Mouse (Mus musculus) forebrain, embryonic 12.5 days (tissue): ENCODE results near the gene Rnf39. TPM values are rescaled to one million over a fixed set of nuclear protein-coding genes. Genes with fewer than 3 reads are reported as not detected.

Source experiments
- ATAC-seq: fragments of 200-750 bp; cut with Nextera tagmentation; 2 replicates; pipeline ENCODE4 v1.8.0; 2017; ENCODE audit warnings: moderate TSS enrichment; ENCODE audit not compliant: low FRiP score
- H3K27ac ChIP-seq: fragments of 300-500 bp; sonication (generic); 2 replicates; pipeline ENCODE4 v1.5.1; 2016; ENCODE audit warnings: mild to moderate bottlenecking
- H3K27me3 ChIP-seq: fragments of 300-500 bp; sonication (generic); 2 replicates; pipeline ENCODE4 v1.6.1; 2016; ENCODE audit warnings: mild to moderate bottlenecking
- H3K36me3 ChIP-seq: fragments of 300-500 bp; sonication (generic); replicated peaks from 2 replicates; pipeline ENCODE4 v1.6.1; 2016; ENCODE audit warnings: mild to moderate bottlenecking
- H3K4me1 ChIP-seq: fragments of 300-500 bp; sonication (generic); 2 replicates; pipeline ENCODE4 v1.6.1; 2016
- H3K4me2 ChIP-seq: fragments of 300-500 bp; sonication (generic); 2 replicates; pipeline ENCODE4 v1.6.1; 2016; ENCODE audit warnings: mild to moderate bottlenecking, moderate library complexity
- H3K4me3 ChIP-seq: fragments of 300-500 bp; sonication (generic); replicated peaks from 2 replicates; pipeline ENCODE4 v1.5.1; 2016; ENCODE audit warnings: mild to moderate bottlenecking
- H3K9ac ChIP-seq: fragments of 300-500 bp; sonication (generic); 2 replicates; pipeline ENCODE4 v1.6.1; 2016; ENCODE audit warnings: mild to moderate bottlenecking
- H3K9me3 ChIP-seq: fragments of 300-500 bp; sonication (generic); 2 replicates; pipeline ENCODE4 v1.6.1; 2016
- WGBS: fragments of 180-500 bp; shearing (Covaris S2); methylation state at CpG from one replicate; pipeline ENCODE4 v1.1.7; 2016; 5-methylcytosine and 5-hydroxymethylcytosine counted together
- polyA plus RNA-seq: library from polyadenylated mRNA; unstranded; fragments of >200 nt; fragmentation: Nextera tagmentation; extraction: Ambion mirVana; gene quantifications from 2 replicates; pipeline ENCODE4 v1.2.1, GENCODE M21; 2016

The Rnf39 gene
- polyA plus RNA-seq, result 0.47 TPM in 1 of 2 replicates, not detected in the other

- peaks cover 74% of the 10 kb centered on the region for H3K27me3 ChIP-seq
- peak within 1 kb of the TSS; percentile 49; the same call in 1 of the 2 replicates for H3K9ac ChIP-seq
- H3K4me3 ChIP-seq, result peak within 1 kb of the TSS; percentile 40
- ATAC-seq, result no peak
- H3K9me3 ChIP-seq, result no peaks in the 10 kb centered on the region
- H3K36me3 ChIP-seq, result no peaks in the 10 kb centered on the region
- peaks cover 29% of the 10 kb centered on the region for H3K4me1 ChIP-seq
- WGBS, result 2% methylated on average over 59 of the region's 59 CpGs
- H3K27ac ChIP-seq, result no peak within 1 kb of the TSS
- H3K4me2 ChIP-seq, result peak within 1 kb of the TSS; percentile 61
Measured at GRCm38 (mm10) chr17:36942791-36943471, at the start of gene Rnf39. TSS of gene Rnf39 (plus strand) at chr17:36942918.

GRCm38 (mm10) chr17:36893387-36893786 lies 49.3 kb upstream of the Rnf39 start:
- Histone ChIP-seq H3K27me3 (0 out of 2 replicates have a peak, but pooled peaks cover 5% of the 10 kb centered on the region), H3K9me3 (no peaks in the 10 kb centered on the region), H3K27ac (no peak overlapping the region), H3K4me1 (no peaks in the 10 kb centered on the region), H3K36me3 (no peaks in the 10 kb centered on the region), H3K9ac (no peak overlapping the region), H3K4me3 (no peak overlapping the region), H3K4me2 (no peak overlapping the region)
- 83% methylated on average over 5 of the region's 5 CpGs for WGBS
- ATAC-seq, result no peak

GRCm38 (mm10) chr17:36896583-36896982 lies 46.1 kb upstream of the Rnf39 start:
- WGBS, result 88% methylated on average over 1 of the region's 1 CpGs
- H3K27ac ChIP-seq, result no peak overlapping the region
- no peak for ATAC-seq

GRCm38 (mm10) chr17:36897065-36897464 lies 45.7 kb upstream of the Rnf39 start:
- H3K4me2 ChIP-seq, result no peak overlapping the region
- H3K27ac ChIP-seq, result no peak overlapping the region
- no peak overlapping the region for H3K4me3 ChIP-seq
- no peaks in the 10 kb centered on the region for H3K9me3 ChIP-seq
- no peak for ATAC-seq
- H3K27me3 ChIP-seq, result no peaks in the 10 kb centered on the region
- H3K36me3 ChIP-seq, result no peaks in the 10 kb centered on the region
- H3K4me1 ChIP-seq, result no peaks in the 10 kb centered on the region
- no peak overlapping the region for H3K9ac ChIP-seq

More at GRCm38 (mm10) chr17:36896583-36896982, 46.1 kb upstream of the Rnf39 start:
- H3K9me3 ChIP-seq, result no peaks in the 10 kb centered on the region
- H3K4me1 ChIP-seq, result no peaks in the 10 kb centered on the region
- H3K27me3 ChIP-seq, result no peaks in the 10 kb centered on the region
- no peak overlapping the region for H3K4me2 ChIP-seq
- H3K9ac ChIP-seq, result no peak overlapping the region
- no peaks in the 10 kb centered on the region for H3K36me3 ChIP-seq
- H3K4me3 ChIP-seq, result no peak overlapping the region

GRCm38 (mm10) chr17:36897552-36898205 lies 45.0 kb upstream of the Rnf39 start, which contains the start of gene Trim31:
TSS of gene Trim31 (plus strand) at chr17:36898118.
- Histone ChIP-seq H3K36me3 (no peaks in the 10 kb centered on the region), H3K9me3 (no peaks in the 10 kb centered on the region), H3K4me2 (no peak within 1 kb of the TSS), H3K4me1 (no peaks in the 10 kb centered on the region), H3K9ac (no peak within 1 kb of the TSS), H3K27ac (no peak within 1 kb of the TSS), H3K27me3 (no peaks in the 10 kb centered on the region), H3K4me3 (no peak within 1 kb of the TSS)
- ATAC-seq, result no peak
- WGBS, result 77% methylated on average over 6 of the region's 6 CpGs

GRCm38 (mm10) chr17:36899376-36899775 lies 43.3 kb upstream of the Rnf39 start:
- H3K9ac ChIP-seq, result no peak overlapping the region
- no peak overlapping the region for H3K4me2 ChIP-seq
- no peaks in the 10 kb centered on the region for H3K4me1 ChIP-seq
- no peaks in the 10 kb centered on the region for H3K27me3 ChIP-seq
- H3K4me3 ChIP-seq, result no peak overlapping the region
- no peaks in the 10 kb centered on the region for H3K36me3 ChIP-seq
- no peaks in the 10 kb centered on the region for H3K9me3 ChIP-seq
- no peak for ATAC-seq
- H3K27ac ChIP-seq, result no peak overlapping the region
- WGBS, result 81% methylated on average over 4 of the region's 4 CpGs

- Histone ChIP-seq H3K4me1 (no peaks in the 10 kb centered on the region), H3K36me3 (no peaks in the 10 kb centered on the region), H3K4me3 (no peak overlapping the region), H3K9me3 (no peaks in the 10 kb centered on the region), H3K27ac (no peak overlapping the region), H3K27me3 (no peaks in the 10 kb centered on the region), H3K4me2 (no peak overlapping the region), H3K9ac (no peak overlapping the region)
- 85% methylated on average over 5 of the region's 5 CpGs for whole genome bisulfite sequencing
- ATAC-seq, result no peak
Measured at GRCm38 (mm10) chr17:36900001-36900400, 42.7 kb upstream of the Rnf39 start.

- no peak for ATAC-seq
- 41% methylated on average over 1 of the region's 1 CpGs for WGBS
- Histone ChIP-seq H3K27ac (no peak overlapping the region), H3K4me2 (no peak overlapping the region), H3K4me1 (no peaks in the 10 kb centered on the region), H3K36me3 (no peaks in the 10 kb centered on the region), H3K9me3 (no peaks in the 10 kb centered on the region), H3K27me3 (no peaks in the 10 kb centered on the region), H3K9ac (no peak overlapping the region), H3K4me3 (no peak overlapping the region)
Measured at GRCm38 (mm10) chr17:36900691-36901090, 42.0 kb upstream of the Rnf39 start.

GRCm38 (mm10) chr17:36903651-36904050 lies 39.1 kb upstream of the Rnf39 start:
- Histone ChIP-seq H3K4me1 (no peaks in the 10 kb centered on the region), H3K4me3 (no peak overlapping the region), H3K9me3 (no peaks in the 10 kb centered on the region), H3K9ac (no peak overlapping the region), H3K36me3 (no peaks in the 10 kb centered on the region), H3K27me3 (no peaks in the 10 kb centered on the region), H3K27ac (no peak overlapping the region), H3K4me2 (no peak overlapping the region)
- 72% methylated on average over 3 of the region's 3 CpGs for WGBS
- no peak for ATAC-seq

GRCm38 (mm10) chr17:36908235-36908634 lies 34.5 kb upstream of the Rnf39 start:
- H3K9me3 ChIP-seq, result no peaks in the 10 kb centered on the region
- H3K4me3 ChIP-seq, result no peak overlapping the region
- no peaks in the 10 kb centered on the region for H3K4me1 ChIP-seq
- H3K9ac ChIP-seq, result no peak overlapping the region
- H3K27me3 ChIP-seq, result no peaks in the 10 kb centered on the region
- ATAC-seq, result no peak
- no peaks in the 10 kb centered on the region for H3K36me3 ChIP-seq
- 48% methylated on average over 1 of the region's 1 CpGs for WGBS
- no peak overlapping the region for H3K4me2 ChIP-seq
- H3K27ac ChIP-seq, result no peak overlapping the region

- Histone ChIP-seq H3K4me2 (no peak overlapping the region), H3K9me3 (no peaks in the 10 kb centered on the region), H3K27me3 (no peaks in the 10 kb centered on the region), H3K36me3 (no peaks in the 10 kb centered on the region), H3K4me3 (no peak overlapping the region), H3K9ac (no peak overlapping the region), H3K4me1 (no peaks in the 10 kb centered on the region), H3K27ac (no peak overlapping the region)
- WGBS, result 58% methylated on average over 4 of the region's 4 CpGs
- ATAC-seq, result no peak
Measured at GRCm38 (mm10) chr17:36909802-36910201, 32.9 kb upstream of the Rnf39 start.

- Histone ChIP-seq H3K36me3 (no peaks in the 10 kb centered on the region), H3K4me2 (no peak overlapping the region), H3K27ac (no peak overlapping the region), H3K27me3 (no peaks in the 10 kb centered on the region), H3K9ac (no peak overlapping the region), H3K4me3 (no peak overlapping the region), H3K4me1 (no peaks in the 10 kb centered on the region), H3K9me3 (no peaks in the 10 kb centered on the region)
- 76% methylated on average over 2 of the region's 2 CpGs for WGBS
- no peak for ATAC-seq
Measured at GRCm38 (mm10) chr17:36912031-36912430, 30.7 kb upstream of the Rnf39 start.

GRCm38 (mm10) chr17:36914108-36914507 lies 28.6 kb upstream of the Rnf39 start:
- H3K27ac ChIP-seq, result no peak overlapping the region
- no peaks in the 10 kb centered on the region for H3K27me3 ChIP-seq
- no peaks in the 10 kb centered on the region for H3K9me3 ChIP-seq
- H3K36me3 ChIP-seq, result no peaks in the 10 kb centered on the region
- H3K4me2 ChIP-seq, result no peak overlapping the region
- no peak overlapping the region for H3K4me3 ChIP-seq
- no peak overlapping the region for H3K9ac ChIP-seq
- H3K4me1 ChIP-seq, result no peaks in the 10 kb centered on the region
- no peak for ATAC-seq
- 15% methylated on average over 2 of the region's 2 CpGs for WGBS
